Mouse (Mus musculus) neutrophil, adult 65 days (primary cell): ENCODE data around the gene Insl5. TPM values are rescaled to one million over a fixed set of nuclear protein-coding genes. Genes with fewer than 3 reads are reported as not detected.

Source experiments
- total RNA-seq: library from RNA; stranded (reverse); gene quantifications from 2 replicates; pipeline ENCODE4 v1.2.4, GENCODE M21; 2023

Insl5 gene
- total RNA-seq: not detected in 2 replicates

GRCm38 (mm10) chr4:103026621-103027020 lies at the start of gene Insl5:
Gene Insl5 (minus strand): TSS chr4:103026842.

GRCm38 (mm10) chr4:102978440-102978839 lies 48.2 kb downstream of the Insl5 start, which contains the start of gene Tctex1d1:
Gene Tctex1d1 (plus strand): TSS chr4:102978606.

Other genes with a start within 250 kb of the Insl5 start
- 1.0 TPM in 1 of 2 replicates, not detected in the other for gene Tctex1d1, start 48.2 kb downstream of the Insl5 start, total RNA-seq
- 73.3 and 92.2 TPM in 2 replicates for gene Mier1, start 87.5 kb upstream of the Insl5 start, total RNA-seq
- 4.2 and 4.4 TPM in 2 replicates for gene Wdr78, start 87.7 kb upstream of the Insl5 start, total RNA-seq
- 5.8 TPM in 2 replicates for gene Slc35d1, start 188.3 kb upstream of the Insl5 start, total RNA-seq